Mouse (Mus musculus) liver, embryonic 14.5 days (tissue): ENCODE results near the gene Otud7b. TPM values are rescaled to one million over a fixed set of nuclear protein-coding genes. Genes with fewer than 3 reads are reported as not detected.
A peak's percentile ranks its signal among the peaks of the same experiment; 100 is the strongest.
"Not testable (repeated sequence)": the region's sequence is repeated elsewhere in the genome, so short reads cannot be mapped to it uniquely, and the experiment has no call there.

ENCODE experiments used
- ATAC-seq: fragments of 200-750 bp; cut with Nextera tagmentation; 2 replicates; pipeline ENCODE4 v1.8.0; 2017; ENCODE audit warnings: moderate number of reproducible peaks, mild to moderate bottlenecking, moderate library complexity; ENCODE audit not compliant: insufficient read depth
- DNase-seq, 3 experiments: peaks; one replicate each; pipeline ENCODE4 v3.0.0-alpha.2; 2012 to 2013; ENCODE audit warnings: low read depth in 3 of 3, low spot score in 3 of 3
- H3K27ac ChIP-seq: fragments of 300-500 bp; sonication (generic); 2 replicates; pipeline ENCODE4 v1.5.1; 2014; ENCODE audit warnings: moderate library complexity, mild to moderate bottlenecking, control low read depth, inconsistent platforms
- H3K27me3 ChIP-seq: fragments of 300-500 bp; sonication (generic); 2 replicates; pipeline ENCODE4 v1.6.1; 2014; ENCODE audit warnings: mild to moderate bottlenecking, low read length, moderate library complexity; ENCODE audit not compliant: control insufficient read depth, insufficient read depth
- H3K36me3 ChIP-seq: fragments of 300-500 bp; sonication (generic); replicated peaks from 2 replicates; pipeline ENCODE4 v1.6.1; 2014; ENCODE audit warnings: low read depth; ENCODE audit not compliant: control insufficient read depth, insufficient read depth
- H3K4me1 ChIP-seq, 2 experiments: fragments of 200-500 bp in 1 of 2; fragments of 300-500 bp in 1 of 2; sonication (generic) in 1 of 2; replicated peaks; 2 replicates each; pipeline ENCODE4 v1.6.1; 2012 to 2014; ENCODE audit warnings: antibody characterized with exemption in 1 of 2, inconsistent platforms in 1 of 2, low read length in 1 of 2; ENCODE audit not compliant: control insufficient read depth in 2 of 2, insufficient read depth in 2 of 2
- H3K4me2 ChIP-seq: fragments of 300-500 bp; sonication (generic); 2 replicates; pipeline ENCODE4 v1.6.1; 2014; ENCODE audit warnings: low read depth, mild to moderate bottlenecking, control low read depth, moderate library complexity
- H3K4me3 ChIP-seq, 2 experiments: fragments of 200-500 bp in 1 of 2; fragments of 300-500 bp in 1 of 2; sonication (generic) in 1 of 2; 2 replicates each; pipeline ENCODE4 v1.5.1; 2012 to 2014; ENCODE audit warnings: low read depth in 2 of 2, low read length in 2 of 2, mild to moderate bottlenecking in 2 of 2, control low read depth in 1 of 2, inconsistent platforms in 1 of 2, moderate library complexity in 1 of 2; ENCODE audit not compliant: insufficient read depth in 1 of 2
- H3K9ac ChIP-seq: fragments of 300-500 bp; sonication (generic); replicated peaks from 2 replicates; pipeline ENCODE4 v1.6.1; 2014; ENCODE audit warnings: mild to moderate bottlenecking, control low read depth, moderate library complexity
- H3K9me3 ChIP-seq: fragments of 300-500 bp; sonication (generic); 2 replicates; pipeline ENCODE4 v1.6.1; 2016; ENCODE audit warnings: low read length, mixed read lengths; ENCODE audit not compliant: control insufficient read depth
- CTCF ChIP-seq: IDR thresholded peaks from 2 replicates; pipeline ENCODE4 v1.5.1; 2016; ENCODE audit warnings: antibody characterized with exemption, low read depth, control low read depth
- EP300 ChIP-seq: IDR thresholded peaks from 2 replicates; pipeline ENCODE4 v1.6.1; 2016; ENCODE audit warnings: antibody characterized with exemption, low read depth
- WGBS: fragments of 180-500 bp; shearing (Covaris S2); extraction: QIAGEN DNeasy Blood & Tissue Kit; methylation state at CpG from one replicate; pipeline ENCODE4 v1.1.7; 2014; ENCODE audit not compliant: insufficient replicate concordance; 5-methylcytosine and 5-hydroxymethylcytosine counted together
- polyA plus RNA-seq, 2 experiments: library from polyadenylated mRNA; depleted of rRNA in 1 of 2; stranded (reverse) in 1 of 2; unstranded in 1 of 2; fragments of >200 nt; fragmentation: Nextera tagmentation in 1 of 2; extraction: Ambion mirVana in 1 of 2; gene quantifications; 2 replicates each; pipeline versions ENCODE4 v1.2.1 to v1.2.3; 2012 to 2014

Otud7b gene
- polyA plus RNA-seq, 2 experiments = 3.5 to 5.2 TPM

- H3K9me3 ChIP-seq = no peaks in the 10 kb centered on the region
- under 1% methylated on average over 50 of the region's 50 CpGs for WGBS
- H3K27me3 ChIP-seq = no peaks in the 10 kb centered on the region; the same call in 1 of the 2 replicates
- H3K4me1 ChIP-seq = peaks cover 13 to 22% of the 10 kb centered on the region in 2 experiments
- H3K9ac ChIP-seq = peak overlapping the region; percentile 94
- H3K27ac ChIP-seq = peak overlapping the region; percentile 77
- ATAC-seq (peak; percentile 90), DNase-seq (peak; percentile 74 to 76 (median 75))
- no peaks in the 10 kb centered on the region for H3K36me3 ChIP-seq
- peak overlapping the region; percentile 64 to 70 for H3K4me3 ChIP-seq
- peak overlapping the region; percentile 97 for H3K4me2 ChIP-seq
- peak; percentile 35; the same call in 1 of the 2 replicates for TF ChIP-seq CTCF
- no peak for TF ChIP-seq EP300
These were observed 92.9 kb downstream of the Otud7b start for GRCm38 (mm10) chr3:96197129-96197749.

GRCm38 (mm10) chr3:96198181-96198580 is 93.9 kb downstream of the Otud7b start:
- peaks cover 13 to 22% of the 10 kb centered on the region in 2 experiments for H3K4me1 ChIP-seq
- no peak for TF ChIP-seq CTCF
- TF ChIP-seq EP300 = no peak
- H3K4me3 ChIP-seq = peak overlapping the region; percentile 33 to 70
- peak overlapping the region; percentile 77 for H3K27ac ChIP-seq
- no peaks in the 10 kb centered on the region for H3K9me3 ChIP-seq
- peak; percentile 42; the same call in 1 of the 2 replicates for ATAC-seq
- H3K9ac ChIP-seq = peak overlapping the region; percentile 94
- 3% methylated on average over 6 of the region's 6 CpGs for WGBS
- peak in 1 of 3 experiments; percentile 45 for DNase-seq
- no peaks in the 10 kb centered on the region for H3K36me3 ChIP-seq
- peak overlapping the region; percentile 97 for H3K4me2 ChIP-seq
- H3K27me3 ChIP-seq = no peaks in the 10 kb centered on the region

- not testable (repeated sequence) for H3K27me3 ChIP-seq, H3K27ac ChIP-seq, H3K9ac ChIP-seq, ATAC-seq, DNase-seq, H3K4me3 ChIP-seq, H3K36me3 ChIP-seq, H3K9me3 ChIP-seq
- peak overlapping the region; percentile 35 for H3K4me2 ChIP-seq
- 17% methylated on average over 6 of the region's 8 CpGs for WGBS
- peaks cover 13 to 22% of the 10 kb centered on the region in 2 experiments for H3K4me1 ChIP-seq
These were observed 94.4 kb downstream of the Otud7b start for GRCm38 (mm10) chr3:96198601-96199251.

GRCm38 (mm10) chr3:96199731-96200130 is 95.4 kb downstream of the Otud7b start:
- DNase-seq = no peak
- ATAC-seq = no peak
- Histone ChIP-seq H3K36me3 (no peaks in the 10 kb centered on the region), H3K4me1 (peaks cover 13 to 22% of the 10 kb centered on the region in 2 experiments), H3K4me3 (no peak overlapping the region), H3K9ac (no peak overlapping the region), H3K27ac (no peak overlapping the region), H3K4me2 (no peak overlapping the region), H3K9me3 (no peaks in the 10 kb centered on the region), H3K27me3 (no peaks in the 10 kb centered on the region)
- TF ChIP-seq EP300 (no peak), CTCF (no peak)
- 41% methylated on average over 2 of the region's 2 CpGs for WGBS

- H3K36me3 ChIP-seq = no peaks in the 10 kb centered on the region
- H3K27ac ChIP-seq = no peak overlapping the region
- no peak for TF ChIP-seq CTCF
- no peak for TF ChIP-seq EP300
- H3K4me2 ChIP-seq = no peak overlapping the region
- DNase-seq = no peak
- no peaks in the 10 kb centered on the region for H3K4me1 ChIP-seq
- H3K9me3 ChIP-seq = no peaks in the 10 kb centered on the region
- H3K9ac ChIP-seq = no peak overlapping the region
- ATAC-seq = no peak
- WGBS = 71% methylated on average over 3 of the region's 3 CpGs
- no peak overlapping the region for H3K4me3 ChIP-seq
- no peaks in the 10 kb centered on the region for H3K27me3 ChIP-seq
These were observed 103.5 kb downstream of the Otud7b start for GRCm38 (mm10) chr3:96207819-96208218.
